Mouse (Mus musculus) neutrophil, adult 5-6 weeks (primary cell): ENCODE measurements around the gene Sord. TPM values are rescaled to one million over a fixed set of nuclear protein-coding genes. Genes with fewer than 3 reads are reported as not detected.
A peak's percentile ranks its signal among the peaks of the same experiment; 100 is the strongest.

Experiments used
- ATAC-seq: fragments of 151-379, 151-347 bp; 2 replicates; pipeline ENCODE4 v1.8.0; 2017; ENCODE audit warnings: mild to moderate bottlenecking, moderate TSS enrichment; ENCODE audit not compliant: insufficient number of reproducible peaks, poor library complexity, low FRiP score, severe bottlenecking; ENCODE audit errors: extremely low read depth
- total RNA-seq: library from RNA; stranded (forward); fragments of 200-1000 nt; gene quantifications from 2 replicates; pipeline ENCODE4 v1.2.3, GENCODE M21; 2017

Gene Sord
- total RNA-seq, 1 experiment from 2014 or later: 12.6 TPM

DNA sequence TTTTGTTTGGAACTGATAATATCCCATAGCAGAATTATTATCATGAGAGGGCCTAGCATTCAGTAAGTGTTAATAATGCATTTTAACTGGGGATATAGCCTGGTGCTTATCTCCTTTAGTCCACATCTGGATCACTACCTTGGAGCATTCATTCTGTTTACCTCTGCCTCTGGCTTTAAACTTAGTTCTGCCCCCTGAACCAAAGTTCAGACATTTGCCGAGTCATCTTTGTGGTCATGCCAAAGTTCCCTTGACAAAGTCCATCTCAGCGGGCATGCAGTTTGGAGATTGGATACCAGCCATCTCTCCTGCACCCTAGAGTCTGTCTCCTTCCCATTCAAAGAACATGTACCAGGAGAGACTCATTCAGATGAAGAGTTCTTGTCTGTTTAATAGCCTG lies 876 bp downstream of the Sord start:
- ATAC-seq: no peak

DNA sequence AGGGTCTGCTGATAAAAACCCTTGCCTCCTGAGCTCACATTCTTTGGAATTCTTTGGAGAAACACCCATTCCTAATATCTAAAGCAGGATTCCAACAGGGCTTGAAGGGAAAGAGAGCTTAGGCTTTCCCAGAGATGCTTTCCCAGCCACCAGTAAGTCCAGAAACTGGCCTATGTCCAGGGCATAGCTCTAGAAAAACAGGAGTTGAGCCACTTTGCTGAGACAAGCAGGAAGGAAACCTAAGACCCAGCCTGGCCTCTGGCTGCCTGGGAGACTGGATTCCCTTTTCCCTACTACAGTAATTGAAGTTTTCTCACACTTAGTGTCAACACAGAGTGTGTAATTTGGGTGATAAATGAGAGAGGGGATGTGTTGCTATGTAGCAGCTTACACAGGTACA lies 1.8 kb downstream of the Sord start:
- no peak for ATAC-seq

DNA sequence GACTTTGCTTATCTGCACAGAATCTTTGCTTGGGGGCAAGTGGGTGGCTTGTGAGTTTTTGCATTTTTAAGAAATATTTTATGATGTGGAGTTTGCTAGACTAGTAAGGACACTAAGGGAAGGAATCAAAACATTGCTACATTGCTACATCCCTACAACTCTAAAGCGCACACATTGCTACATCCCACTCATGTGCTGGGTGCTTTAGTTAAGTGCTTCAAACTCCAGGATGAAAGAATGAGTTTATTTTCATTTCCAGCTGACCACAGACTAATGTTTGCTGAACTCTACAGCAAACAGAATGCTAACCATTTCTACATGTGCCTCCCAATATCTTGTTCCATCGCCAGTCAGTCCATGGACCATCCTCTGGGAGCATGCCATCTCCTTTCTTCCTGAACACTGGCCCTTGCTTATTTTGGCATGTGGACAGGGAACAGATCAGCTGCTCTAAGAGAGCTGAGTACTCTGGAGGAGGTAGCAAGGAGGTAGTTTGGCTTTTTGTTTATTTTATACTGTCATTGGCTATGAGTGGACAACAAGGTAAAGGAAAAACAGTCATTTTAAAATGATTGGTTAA lies 3.4 kb downstream of the Sord start:
- no peak for ATAC-seq

DNA sequence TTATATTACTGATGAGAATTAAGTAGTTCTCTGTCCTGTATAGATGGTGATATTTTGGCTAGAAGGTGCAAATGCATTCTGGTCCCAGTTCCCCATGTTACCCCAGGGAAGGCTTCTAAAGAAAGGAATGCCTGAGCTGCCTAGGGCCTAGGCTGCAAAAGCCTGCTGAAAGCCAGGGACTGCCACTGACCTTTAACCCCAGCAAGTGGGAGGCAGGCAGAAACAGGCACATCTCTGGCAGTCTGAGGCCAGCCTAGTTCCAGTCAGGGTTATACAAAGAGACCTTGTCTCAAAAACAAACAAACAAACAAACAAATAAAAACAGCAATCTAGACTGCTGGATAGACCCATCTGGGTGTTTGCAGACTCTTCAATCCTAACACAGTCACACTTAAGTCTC lies 6.2 kb downstream of the Sord start:
- no peak for ATAC-seq

DNA sequence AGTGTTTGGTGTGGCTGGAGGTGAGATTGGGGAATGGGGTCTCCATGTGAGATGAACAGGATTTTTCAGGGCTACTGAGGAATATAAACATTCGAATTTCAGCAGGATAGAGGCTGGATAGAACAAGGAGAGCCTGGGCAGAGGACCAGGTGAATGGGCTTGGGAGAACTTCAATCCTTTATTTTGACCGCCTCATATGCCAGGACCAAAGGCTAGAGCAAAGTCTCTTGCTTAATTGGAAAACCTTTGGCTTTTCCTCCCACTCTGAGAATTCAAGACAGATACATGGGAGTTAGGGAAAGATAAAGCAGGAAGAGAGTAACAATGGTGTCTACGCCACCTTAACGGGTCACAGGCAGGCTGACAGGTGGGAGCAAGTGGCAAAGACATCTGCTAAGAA lies 6.7 kb downstream of the Sord start:
- ATAC-seq: no peak

DNA sequence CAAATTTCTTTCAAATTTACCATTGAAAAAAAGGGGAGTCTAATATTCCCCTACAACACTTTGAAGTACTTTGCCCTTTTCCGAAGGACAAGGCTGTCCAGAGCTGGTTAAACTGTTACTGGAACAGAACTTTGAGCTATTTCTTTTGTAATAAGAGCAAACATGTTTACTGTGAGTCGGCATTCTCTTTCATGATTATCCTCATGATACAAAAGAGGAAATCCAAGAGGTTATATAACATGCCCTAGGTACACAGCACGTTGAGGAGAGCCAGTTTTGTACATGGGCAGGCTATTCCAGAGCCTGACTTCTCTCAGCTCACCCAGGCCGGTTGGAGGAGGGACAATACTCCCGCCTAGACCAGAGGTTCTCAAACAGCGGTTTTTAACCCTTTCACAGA lies 7.4 kb downstream of the Sord start:
- no peak for ATAC-seq

DNA sequence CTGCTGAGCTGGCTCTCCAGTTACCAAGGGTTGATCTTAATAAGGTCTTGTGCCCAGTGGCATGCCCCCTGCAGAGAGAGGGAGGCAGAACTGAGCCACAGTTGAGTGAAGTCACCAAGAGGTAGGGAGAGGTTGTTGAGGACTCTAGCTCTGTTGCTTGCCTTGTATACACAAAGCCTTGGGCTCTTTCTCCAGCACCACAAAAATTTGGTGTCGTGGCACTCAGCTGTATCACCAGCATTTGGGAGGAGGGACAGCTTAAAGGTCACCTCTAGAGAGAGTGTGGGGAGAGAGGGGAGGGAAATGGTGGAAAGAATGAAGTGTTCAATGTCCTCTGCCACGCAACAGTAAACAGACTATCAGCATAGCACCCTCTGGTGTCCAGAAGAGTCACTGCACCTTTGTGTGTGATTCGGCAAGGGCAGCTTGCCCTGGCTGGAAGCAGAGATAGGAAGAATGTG lies 9.2 kb downstream of the Sord start:
- peak; percentile 92 for ATAC-seq

DNA sequence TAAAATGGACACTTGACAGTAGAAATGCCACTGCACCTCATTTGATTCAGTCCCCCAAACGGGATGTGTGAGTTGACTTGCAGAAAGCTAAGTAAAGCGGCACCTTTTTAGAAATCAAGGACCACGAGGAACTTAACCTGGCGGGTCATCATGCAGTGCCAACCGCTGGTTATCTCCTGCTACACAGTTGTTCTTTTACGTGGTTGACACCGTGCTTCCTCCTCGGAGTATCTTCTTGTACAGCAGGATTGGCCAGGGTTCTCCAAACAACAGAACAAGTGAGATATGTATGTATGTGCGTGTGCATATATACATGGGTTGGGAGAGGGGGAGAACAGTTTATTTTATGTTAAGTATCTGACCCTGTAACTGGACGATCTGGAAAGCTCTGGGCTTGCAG lies 13.2 kb downstream of the Sord start:
- no peak for ATAC-seq

DNA sequence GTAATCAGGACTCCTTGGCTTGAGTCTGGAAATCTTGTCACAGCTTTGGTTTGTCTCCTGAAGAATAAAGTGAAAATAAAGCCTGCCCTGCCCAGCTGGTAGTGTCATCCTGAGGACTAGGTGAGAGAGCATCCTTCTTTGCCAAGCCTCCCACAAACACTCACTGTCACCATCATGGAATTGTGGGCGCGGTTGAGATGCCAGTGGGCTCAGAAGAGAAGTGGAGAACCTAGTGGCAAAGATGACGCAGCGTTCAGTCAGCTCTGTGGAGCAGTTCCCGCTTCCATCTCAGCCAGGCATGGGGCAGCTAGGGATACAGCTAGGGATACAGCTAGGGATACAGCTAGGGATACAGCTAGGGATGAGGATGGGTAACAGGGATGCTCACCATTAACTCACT lies 21.4 kb downstream of the Sord start:
- ATAC-seq: no peak

DNA sequence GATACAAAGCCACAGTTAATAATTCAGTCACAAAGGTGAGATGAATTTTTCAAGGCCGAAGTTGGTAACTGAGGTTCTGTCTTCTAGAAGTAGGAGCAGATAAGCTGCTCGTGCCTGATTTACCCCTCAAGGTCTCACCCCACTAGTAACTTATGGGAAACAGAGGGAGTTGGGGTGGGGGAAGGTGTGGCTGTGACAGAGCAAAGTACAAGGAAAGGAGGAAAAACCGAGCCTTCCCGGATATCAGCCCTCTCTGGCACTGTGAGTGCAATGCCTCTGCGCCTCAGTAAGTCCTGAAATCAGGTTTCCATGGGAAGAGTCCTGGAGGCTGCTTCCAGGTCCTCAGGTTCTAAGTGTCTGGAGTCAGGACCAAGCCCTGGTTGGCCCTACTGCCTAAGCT lies 26.2 kb downstream of the Sord start:
- no peak for ATAC-seq

DNA sequence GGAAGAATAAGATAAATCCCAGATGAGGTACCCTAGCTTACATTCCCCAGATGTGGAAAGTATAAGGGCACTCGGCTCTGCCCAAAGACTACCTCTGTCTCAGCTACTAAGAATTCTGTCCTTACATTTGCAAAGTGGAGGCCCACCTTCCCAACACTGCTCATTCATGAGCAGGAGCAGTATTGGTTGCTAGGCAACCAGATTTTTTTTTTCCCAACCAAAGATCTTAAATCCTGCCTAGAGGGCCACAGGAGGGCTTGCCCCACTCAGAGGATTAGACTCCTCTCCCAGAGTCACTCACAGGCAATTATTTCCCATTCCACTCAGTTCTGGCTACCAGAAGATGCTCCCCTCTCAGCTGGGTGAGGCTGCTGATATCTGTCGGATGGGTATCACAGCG lies 30.1 kb downstream of the Sord start:
- ATAC-seq: no peak

DNA sequence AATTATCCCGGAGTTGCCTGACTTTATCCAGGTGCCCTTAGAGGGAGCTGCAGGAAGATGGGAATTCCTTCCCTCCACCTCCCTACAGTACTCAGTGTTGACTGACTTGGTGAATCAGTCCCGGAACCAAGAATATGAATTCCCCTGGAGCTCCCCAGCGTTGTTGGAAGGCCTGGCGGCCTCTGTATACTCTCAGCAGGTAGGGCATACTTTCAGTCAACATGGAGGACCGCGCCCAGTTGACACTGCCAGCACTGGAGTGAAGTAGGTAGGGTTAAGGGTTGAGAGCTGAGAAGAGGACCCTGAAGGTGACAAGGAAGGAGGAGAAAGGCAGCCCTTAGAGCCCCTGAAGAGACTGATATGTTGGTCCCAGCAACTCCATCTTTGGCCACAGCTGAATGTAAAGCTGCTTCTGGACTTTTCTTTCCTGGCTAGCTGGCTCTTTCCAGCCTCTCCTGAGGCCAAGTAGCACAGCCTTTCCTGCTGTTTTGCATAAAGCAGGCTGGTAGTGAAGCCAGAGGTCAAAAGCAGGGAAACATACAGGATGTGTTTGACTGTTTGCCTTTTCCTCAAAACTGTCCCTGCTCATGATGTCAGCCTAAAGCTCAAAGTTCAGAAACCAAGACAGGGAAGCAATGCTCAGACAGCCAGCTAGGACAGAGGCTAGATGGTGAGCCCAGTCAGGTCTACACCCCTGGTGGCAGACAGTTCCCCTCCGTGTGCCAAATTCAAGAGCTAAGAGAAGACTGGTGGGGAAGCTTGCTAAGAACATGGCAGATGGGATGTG lies 32.1 kb downstream of the Sord start:
- ATAC-seq: no peak

DNA sequence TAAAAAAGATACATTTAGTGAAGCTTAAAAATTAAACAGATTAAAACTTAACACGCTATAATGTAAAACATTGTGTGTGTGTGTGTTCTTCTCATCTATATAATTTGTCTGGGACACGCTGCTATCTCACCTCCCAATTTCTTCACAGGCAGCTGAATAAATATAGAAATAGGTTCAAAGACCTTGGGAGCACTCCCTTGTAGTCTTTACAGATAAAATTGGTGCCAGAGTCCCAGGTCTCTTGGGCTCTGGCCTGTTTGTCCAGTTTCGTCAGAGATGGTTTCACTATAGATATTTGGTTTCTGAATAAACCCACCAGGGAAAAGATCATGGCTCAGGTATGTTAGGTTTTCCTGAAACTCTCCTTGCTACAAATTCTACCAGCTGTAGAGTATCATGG lies 44.2 kb downstream of the Sord start:
- ATAC-seq: no peak

DNA sequence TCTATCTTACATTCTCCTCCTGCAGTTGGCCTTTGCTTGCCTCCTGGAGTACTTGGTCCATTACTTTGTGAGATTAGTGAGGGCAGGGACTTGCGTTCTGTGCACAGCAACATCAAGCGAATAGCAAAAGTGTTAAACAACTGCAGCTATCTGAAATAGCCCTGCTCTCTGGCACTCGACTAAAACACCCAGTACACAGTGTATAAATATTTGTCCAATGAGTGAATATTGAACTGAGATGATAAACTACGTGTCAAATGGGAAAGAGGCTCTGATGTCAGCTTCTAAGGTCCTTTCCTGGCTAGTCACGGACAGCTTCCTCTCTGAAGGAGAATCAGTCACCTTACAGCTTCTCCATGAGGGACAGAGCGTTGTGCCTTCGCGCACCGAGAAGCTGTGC lies 49.5 kb downstream of the Sord start:
- ATAC-seq: no peak

DNA sequence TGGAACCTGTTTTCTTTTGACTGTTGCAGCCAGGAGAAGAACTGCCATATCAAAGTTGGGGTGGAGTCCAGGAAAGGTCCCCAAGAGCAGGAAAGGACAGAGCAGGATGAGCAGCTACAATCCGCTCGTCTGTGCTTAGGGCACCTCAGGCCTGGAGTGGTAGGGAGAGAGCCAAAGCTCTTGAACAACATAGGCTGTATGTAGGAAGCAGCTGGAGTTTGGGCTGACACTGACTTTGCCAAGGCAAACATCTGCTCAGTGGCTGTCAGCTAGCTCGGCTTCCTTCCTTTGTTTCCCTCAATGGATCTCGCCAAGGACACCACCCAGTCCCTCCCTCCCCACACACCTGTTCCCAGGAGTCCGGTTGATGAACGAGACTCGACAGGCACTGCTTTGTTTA lies 51.6 kb downstream of the Sord start:
- no peak for ATAC-seq

DNA sequence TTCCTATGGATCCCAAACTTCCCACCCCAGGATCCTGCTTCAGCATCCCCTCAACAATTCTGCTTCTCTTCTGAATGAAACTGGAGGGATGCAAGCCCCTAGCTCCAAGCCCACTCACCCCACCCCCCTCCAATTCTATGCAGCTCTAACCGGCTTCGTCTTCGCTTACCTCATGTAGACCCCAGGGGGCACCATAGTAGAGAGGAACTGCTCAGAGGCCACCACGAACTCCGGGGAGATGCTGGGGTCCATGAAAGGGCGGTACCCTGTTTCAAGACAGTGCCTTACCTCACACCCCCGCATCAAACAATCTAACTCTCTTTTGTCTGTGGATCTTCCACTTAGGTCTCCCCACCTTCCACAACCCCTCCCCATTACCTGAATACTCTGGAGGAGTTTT lies 60.4 kb downstream of the Sord start:
- ATAC-seq: no peak

DNA sequence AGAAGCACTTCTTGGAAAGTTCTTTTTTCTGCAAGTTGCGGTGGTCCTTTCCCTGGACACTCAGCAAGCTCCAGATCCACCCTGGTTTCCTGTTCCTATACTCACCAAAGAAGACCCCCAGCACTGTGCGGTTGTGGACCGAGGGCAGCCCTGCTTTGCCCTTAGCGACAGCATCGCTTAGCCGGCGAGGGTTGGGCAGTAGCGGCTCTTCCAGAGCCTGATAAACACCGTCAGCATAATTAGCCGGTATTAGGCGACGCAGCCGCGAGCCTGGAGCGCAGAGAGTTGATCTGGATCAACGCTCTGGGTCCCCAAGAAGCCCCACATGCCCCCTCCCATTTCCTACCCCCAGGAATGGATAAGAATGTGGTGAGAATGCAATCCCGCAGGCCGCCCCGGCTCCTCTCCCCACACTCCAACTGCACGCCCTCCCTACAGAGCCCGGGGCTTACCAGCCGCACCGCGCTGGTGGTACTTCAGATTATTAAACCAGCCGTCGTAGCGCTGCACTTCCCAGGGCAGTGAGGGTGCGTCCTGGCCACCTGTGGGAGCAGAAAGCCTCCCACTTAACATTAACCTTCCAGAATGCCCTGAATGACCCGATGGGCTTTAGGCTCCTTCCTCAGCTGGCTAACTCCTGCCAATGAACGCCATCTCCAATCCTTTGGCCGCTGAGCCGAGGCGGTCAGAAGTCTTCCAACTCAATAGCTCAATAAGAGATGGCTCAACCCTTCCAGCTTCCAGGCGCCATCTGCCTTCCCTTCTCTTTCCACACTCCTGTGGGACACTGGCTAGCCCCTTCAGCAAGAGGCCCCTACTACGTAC lies 62.9 kb downstream of the Sord start:
- no peak for ATAC-seq

DNA sequence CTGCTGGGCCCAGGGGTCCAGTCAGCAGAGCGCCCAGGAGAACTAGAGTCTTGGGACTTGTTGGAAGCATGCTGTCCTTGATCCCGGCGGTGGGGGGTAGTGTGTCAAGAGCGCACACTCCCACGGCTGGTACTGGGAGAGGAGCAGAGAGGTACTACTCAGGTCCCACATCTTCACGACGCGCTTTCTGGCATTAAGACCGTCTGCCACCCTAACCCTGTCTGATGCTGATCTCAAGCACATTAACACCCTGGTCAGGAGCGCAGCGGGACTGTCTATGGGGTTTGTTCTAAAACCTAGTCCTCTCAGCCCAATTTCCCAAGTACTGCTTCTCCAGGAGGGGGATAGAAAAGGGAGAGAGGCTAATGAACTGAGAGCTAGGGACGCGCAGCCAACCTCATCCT lies 63.5 kb downstream of the Sord start, which contains the start of gene Duox2:
Duox2 (minus strand) TSS at position 354 of the 404 bp plus-strand sequence.
- no peak for ATAC-seq

DNA sequence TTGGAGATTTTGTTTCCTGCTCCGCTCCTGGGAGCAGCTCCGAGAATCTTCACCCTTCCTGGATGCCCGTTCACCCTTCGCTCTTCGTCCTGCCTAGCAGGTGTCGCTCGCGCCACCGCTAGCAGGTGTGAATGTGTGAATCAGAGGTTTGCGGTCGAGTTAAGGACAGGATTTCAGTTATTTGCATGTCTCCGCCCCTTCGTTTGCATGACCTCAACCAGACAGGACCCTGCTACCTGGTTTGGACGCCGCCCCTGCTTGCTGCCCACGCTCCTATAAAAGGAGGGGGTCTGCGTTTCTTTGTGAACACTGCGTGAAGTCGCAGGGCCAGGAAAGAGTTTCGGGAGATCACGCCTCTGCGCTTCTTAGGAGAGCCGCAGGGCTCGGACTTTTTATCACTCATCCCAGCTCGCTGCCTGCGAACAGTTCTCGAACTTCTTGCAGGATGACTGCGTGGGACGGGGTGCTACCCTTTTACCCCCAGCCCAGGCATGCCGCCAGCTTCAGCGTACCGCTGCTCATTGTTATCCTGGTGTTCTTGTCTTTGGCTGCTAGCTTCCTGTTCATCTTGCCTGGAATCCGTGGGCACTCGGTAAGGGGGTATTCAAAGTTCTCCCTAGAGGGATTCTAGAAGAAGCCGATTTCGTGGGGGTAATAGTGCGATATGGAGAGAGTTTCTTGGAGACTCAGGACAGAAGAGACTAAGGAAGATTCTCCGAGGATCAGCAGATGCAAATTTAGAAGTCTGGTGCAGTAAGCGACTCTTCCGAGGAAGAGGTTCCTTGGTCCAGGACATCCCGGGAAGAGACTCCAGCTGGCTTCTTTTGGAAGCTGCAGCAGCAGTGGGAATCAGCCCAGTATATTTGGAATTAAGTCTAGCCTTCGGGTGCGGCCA lies 64.3 kb downstream of the Sord start, which contains the start of gene Duoxa2:
Duoxa2 (plus strand) TSS at position 305 of the 895 bp plus-strand sequence.
- ATAC-seq: peak; percentile 10; the same call in 1 of the 2 replicates
